Mouse (Mus musculus) granulocyte monocyte progenitor cell, adult 5-6 weeks (primary cell): ENCODE measurements around the gene Olfr521. TPM values are rescaled to one million over a fixed set of nuclear protein-coding genes. Genes with fewer than 3 reads are reported as not detected.
"Not testable (repeated sequence)": the region's sequence is repeated elsewhere in the genome, so short reads cannot be mapped to it uniquely, and the experiment has no call there.

Experiments used
- ATAC-seq: replicated peaks from 2 replicates; pipeline ENCODE4 v1.8.0; 2016; ENCODE audit warnings: mild to moderate bottlenecking, moderate TSS enrichment, inconsistent platforms; ENCODE audit not compliant: poor library complexity, severe bottlenecking
- total RNA-seq, 2 experiments: library from RNA; stranded (forward) in 1 of 2; stranded (reverse) in 1 of 2; fragments of 200-712, 200-1000 nt in 1 of 2; fragments of >200 nt in 1 of 2; fragmentation: Nextera tagmentation in 1 of 2; gene quantifications; 2 replicates each; pipeline ENCODE4 v1.2.3; 2014 to 2017

The Olfr521 gene
- total RNA-seq (2014; fragmentation: Nextera tagmentation) (not detected in 2 replicates), total RNA-seq (2017) (not detected in 2 replicates)

DNA sequence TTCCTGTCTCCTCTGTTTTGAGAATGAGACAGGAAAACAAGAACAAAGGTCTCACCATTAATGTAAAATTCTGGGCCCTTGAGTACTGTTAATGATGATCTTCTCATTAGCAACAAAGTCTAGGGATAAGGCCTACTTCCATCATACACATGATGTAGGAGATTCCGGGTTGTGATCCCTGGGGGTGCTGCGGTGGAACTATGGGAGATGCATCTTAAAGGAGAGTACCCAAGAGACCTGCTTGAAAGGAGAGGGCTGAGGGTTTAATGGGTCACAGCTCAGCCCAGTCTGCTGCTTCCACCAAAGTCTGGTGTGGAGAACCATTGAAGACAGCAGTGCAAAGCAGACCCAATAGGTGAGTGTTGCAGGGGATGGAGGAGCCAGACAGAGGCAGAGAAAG is at the start of gene Olfr521:
TSS of gene Olfr521 (plus strand) at position 301 of the 400 bp plus-strand sequence.
- no peak for ATAC-seq

GRCm38 (mm10) chr7:99716536-99716935 is 46.8 kb upstream of the Olfr521 start:
- peak; percentile 52 for ATAC-seq

DNA sequence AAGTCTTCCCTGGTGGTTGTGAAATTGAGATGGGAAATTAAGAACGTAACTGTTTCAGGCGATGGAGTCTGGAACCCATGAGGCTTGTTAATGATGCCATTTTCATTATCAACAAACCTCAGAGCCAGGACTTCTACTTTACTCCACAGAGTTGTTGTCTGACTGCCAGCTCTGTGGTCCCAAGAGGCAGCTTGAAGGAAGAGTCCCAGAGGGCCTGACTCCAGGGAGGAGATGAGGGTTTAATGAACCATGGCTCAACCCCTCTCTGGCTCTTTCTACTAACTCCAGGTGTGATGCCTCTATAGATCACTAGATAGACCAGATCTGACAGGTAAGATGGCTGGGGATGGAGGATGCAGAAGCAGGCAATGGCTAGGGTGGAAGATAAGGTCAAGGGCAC is 33.3 kb upstream of the Olfr521 start, which contains the start of gene Olfr520:
TSS of gene Olfr520 (plus strand) at position 301 of the 400 bp plus-strand sequence.
- ATAC-seq: no peak

DNA sequence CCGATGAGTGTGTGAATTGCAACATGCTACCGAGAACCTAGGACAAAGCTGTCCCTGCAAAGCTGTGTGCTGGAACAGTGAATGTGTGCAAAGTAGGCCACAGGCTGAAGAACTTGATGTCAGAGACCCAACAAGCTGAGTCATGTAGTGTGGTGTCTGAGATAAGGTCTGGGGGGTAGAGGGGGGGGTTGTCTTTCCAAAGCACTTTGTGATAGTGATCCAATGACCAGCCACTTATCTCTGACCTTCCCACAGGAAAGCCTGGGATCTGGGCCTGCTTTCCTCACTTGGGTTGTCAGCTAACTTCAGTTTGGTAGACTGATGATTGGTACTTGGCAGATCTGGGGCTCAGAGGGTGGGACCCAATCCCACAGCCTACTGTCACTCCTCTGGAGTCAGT is 28.7 kb upstream of the Olfr521 start:
- no peak for ATAC-seq

GRCm38 (mm10) chr7:99735491-99735890 is 27.8 kb upstream of the Olfr521 start:
- not testable (repeated sequence) for ATAC-seq

DNA sequence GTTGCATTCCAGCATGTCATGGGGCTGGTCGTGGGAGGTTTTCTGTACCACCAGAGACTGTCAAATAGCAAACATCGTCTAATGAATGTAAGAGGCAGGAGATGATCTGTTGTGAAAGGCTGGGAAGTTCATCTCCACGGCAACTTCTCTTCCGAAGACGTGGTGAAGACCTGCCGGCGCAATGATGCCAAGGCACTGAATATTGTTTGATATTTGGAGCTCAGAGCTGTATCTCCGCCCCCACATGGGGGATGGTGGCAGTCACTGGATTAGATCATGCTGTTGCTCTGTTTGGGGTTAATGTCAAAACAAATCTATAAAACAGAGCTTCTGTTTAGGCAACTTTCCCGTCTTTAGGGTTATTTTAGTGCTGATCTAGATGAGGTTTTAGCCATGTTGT is 24.0 kb upstream of the Olfr521 start:
- no peak for ATAC-seq

GRCm38 (mm10) chr7:99781385-99781784 is 18.1 kb downstream of the Olfr521 start:
- peak; percentile 93 for ATAC-seq

- peak; percentile 74 for ATAC-seq
Measured at GRCm38 (mm10) chr7:99781916-99782315, 18.6 kb downstream of the Olfr521 start.

- ATAC-seq: no peak
Measured at GRCm38 (mm10) chr7:99783421-99783820, 20.1 kb downstream of the Olfr521 start.

DNA sequence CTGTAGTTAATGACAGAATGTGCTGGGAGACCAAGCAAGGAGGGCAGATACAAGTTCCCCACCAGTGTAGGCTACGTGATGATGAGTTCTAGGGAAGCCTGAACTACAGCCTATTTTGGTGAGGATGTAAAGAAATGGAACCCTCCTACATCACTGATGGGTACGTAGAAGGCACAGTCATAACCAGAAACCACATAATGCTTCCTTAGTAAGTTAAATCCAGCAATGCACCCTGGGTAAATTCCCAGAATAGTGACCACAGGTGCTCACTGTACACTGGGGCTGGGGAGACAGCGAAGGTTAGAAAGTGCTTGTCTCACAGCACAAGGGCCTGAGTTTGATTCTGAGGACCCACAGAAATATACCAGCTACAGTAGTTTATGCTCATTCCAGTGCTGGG is 22.2 kb downstream of the Olfr521 start:
- ATAC-seq: no peak

- ATAC-seq: no peak
Measured at GRCm38 (mm10) chr7:99786774-99787173, 23.5 kb downstream of the Olfr521 start.

DNA sequence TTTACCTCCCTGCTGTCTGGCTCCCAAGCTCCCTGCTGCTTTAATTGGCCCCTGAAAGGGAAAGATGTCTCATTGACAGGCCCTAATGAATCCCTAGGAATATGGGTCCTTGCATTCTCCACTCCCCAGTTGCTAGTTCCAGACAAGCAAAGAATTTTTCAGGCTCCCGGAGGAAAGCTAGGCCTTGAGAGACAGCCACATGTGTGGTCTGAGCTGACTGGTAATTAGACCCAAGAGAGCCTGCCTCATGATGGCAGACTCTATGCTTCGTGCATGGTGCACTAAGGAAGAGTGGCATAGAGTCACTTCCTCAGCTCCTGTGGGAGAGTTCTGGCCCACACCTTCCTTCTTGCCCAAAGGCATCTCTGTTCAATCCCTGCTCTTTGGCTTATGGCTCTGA is 24.6 kb downstream of the Olfr521 start:
- ATAC-seq: no peak

DNA sequence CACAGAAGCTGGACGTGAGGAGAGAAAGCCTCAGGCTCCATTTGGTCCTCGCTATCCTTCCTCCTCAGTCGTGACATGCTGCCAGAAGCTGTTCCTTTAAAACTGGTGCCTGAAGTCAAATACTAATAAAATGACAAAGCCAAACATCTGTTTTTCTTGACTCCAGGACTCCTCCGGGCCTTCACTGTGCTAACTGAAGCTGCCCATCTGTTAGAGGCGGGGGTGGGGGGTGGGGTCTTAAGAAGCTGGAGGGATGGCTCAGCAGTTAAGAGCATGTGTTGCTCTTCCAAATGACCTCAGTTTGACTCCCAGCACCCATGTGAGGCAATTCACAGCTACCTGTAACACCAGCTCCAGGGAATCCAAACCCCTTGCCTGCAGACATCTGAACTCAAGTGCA is 25.3 kb downstream of the Olfr521 start:
- no peak for ATAC-seq

DNA sequence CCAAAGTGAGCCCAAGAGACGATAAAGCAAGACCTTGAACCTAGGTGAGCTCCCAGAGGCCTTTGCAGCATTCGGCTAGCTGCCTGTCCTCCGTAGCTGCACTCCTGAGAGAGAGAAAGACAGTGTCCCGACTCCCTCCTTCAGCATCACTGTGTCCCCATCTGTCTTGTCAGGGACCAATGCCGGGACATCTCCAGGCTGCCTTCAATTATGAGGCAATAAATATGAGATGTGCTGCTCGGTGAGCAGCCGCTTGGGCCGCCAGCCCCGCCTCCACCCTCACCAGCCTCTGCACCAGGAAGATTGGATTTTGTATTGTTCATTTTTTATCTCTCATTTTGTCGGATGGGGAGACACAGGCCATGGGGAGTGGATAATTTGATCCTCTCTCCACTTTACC is 27.5 kb downstream of the Olfr521 start:
- ATAC-seq: no peak

DNA sequence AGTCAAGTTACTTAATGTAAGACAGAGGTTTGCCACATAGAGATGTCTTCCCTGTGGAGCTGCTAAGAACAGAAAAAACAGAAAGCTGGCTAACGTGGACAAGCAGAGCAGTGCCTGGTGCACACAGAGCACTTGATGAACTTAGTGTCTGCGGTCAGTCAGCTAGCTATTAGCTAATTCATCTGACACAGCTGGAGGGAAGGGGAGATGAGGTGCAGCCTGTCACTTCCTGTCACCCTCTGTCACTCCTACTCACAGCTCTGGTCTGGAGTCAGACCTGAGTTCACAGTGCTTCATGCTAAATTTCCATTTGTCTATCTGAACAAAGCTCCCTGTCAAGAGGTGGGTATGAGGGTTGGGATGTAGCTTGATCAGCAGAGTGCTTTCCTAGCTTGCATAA is 30.8 kb downstream of the Olfr521 start:
- ATAC-seq: peak; percentile 47

DNA sequence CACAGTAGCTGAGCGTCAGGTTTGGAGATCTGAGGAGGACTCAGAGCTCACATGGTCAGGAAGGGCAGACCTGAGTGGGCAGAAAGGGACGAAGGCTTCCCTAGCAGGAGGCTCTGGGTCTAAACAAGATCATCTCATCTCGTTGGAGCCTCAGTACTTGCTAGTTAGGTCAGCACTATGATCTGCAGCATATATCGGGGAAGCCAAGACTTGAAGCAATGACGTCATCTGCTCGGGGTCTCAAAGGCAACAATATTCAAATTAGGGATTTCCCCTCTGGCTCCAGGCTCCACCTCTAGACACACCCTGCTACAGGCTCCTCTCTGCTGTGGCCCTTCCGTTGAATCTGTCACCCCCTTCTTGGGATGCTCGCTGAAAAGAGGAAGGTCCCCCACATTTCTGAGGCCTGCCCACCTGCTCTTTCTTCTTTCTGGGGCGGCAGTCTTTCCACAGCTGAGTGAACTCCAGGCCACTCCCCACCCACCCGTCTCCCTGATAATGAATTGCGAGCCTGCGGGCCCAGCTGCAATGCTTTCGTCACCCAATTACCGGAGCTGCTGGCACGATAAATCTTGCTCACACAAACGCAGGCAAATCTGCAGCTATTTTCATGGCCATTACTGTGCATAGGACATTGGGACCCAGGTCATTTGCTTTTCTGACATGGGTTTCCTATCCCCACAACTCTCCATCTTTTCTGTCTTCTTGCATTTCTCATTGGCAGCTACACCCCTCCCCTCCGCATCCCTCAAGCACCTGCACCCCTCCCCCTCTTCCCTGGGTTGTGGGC is 32.1 kb downstream of the Olfr521 start:
- peak; percentile 75 for ATAC-seq

DNA sequence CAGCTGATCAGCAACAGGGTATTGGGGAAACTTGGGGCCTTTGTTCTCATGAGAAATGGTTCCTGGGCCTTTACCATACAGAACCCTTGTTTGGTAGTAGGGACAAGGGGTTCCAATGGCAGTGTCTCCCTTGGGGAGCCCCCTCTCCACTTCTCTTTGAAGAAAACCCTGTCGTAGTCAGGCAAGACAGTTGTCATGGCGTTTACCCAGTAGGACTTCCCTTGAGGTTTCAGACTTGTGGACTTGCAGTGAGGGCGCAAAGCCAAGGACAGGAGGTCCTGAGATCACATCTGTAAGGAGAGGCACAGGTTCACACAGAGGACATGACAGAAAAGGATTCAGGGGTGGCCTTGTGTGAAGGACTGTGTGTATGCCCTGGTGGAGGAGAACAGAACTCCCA is 33.2 kb downstream of the Olfr521 start:
- no peak for ATAC-seq

- ATAC-seq: no peak
Measured at GRCm38 (mm10) chr7:99797261-99797660, 34.0 kb downstream of the Olfr521 start.

DNA sequence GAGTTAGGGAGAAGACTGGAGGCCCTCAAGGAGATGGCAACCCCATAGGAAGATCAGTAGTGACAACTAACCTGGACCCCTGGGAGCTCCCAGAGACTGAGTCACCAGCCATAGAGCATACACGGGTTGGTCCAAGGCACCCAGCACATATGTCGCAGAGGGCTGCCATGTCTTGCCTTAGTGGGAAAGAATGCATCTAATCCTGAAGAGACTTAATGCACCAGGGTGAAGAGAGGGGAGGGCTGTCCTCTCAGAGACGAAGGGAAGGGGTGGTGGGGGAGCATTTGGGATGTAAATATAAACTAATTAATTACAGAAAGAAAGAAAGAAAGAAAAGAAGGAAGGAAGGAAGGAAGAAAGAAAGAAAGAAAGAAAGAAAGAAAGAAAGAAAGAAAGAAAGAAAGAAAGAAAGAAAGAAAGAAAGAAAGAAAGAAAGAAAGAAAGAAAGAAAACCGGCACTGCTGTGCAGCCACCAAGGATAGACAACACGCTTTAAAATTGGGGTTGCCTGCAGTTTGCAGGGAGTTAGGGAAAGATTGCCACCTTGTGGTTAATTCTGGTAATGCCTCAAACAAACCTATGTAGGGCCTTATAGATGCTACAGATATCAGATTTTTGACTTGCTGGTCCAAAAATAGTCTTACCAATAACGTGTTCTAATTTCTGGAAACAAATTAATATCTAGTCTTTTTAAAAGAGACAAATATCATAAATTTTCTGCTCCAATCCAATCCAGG is 34.8 kb downstream of the Olfr521 start:
- ATAC-seq: peak; percentile 57; the same call in 1 of the 2 replicates

- ATAC-seq: no peak
Measured at GRCm38 (mm10) chr7:99799118-99799517, 35.8 kb downstream of the Olfr521 start.

DNA sequence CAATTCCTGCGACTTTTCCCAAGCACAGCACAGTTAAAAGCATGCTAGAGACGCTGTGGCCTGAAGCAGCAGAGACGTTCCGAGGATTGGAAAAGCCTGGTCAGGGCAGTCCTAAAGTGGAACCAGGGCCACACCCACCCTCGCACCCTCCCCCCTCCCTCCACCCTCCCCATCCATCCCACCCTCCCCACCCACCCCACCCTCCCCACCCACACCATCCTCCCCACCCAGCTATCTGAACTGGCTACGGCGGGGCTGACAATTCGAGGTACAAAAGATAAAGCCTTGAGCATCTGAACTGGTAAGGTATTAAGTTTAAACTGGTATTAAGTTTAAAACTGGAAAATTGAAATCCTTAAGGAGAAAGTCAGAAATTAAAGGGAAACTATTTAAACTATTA is 40.2 kb downstream of the Olfr521 start:
- no peak for ATAC-seq
